Mouse (Mus musculus): ENCODE data around the gene Pelo. TPM values are rescaled to one million over a fixed set of nuclear protein-coding genes. Genes with fewer than 3 reads are reported as not detected.

Pelo gene
- polyA plus RNA-seq, 1 experiment: 22.5 TPM

GRCm38 (mm10) chr13:115096216-115096615 lies 6.2 kb upstream of the Pelo start:
- Histone ChIP-seq H3K79me3 (ENCODE audit: low read depth) (no peaks in the 10 kb centered on the region), H3K4me3 (ENCODE audit: insufficient read depth, poor library complexity, severe bottlenecking) (no peak overlapping the region), H3K79me2 (ENCODE audit: control insufficient read depth, insufficient read depth) (no peaks in the 10 kb centered on the region), H3ac (ENCODE audit: control insufficient read depth, insufficient read length, low read depth) (no peak overlapping the region), H3K27me3 (ENCODE audit: control insufficient read depth, insufficient read depth, insufficient read length) (no peaks in the 10 kb centered on the region), H3K36me3 (ENCODE audit: control insufficient read depth, insufficient read depth) (no peaks in the 10 kb centered on the region)
- TF ChIP-seq CEBPB (IDR thresholded peaks at IDR 0.05; ENCODE audit: low read depth) (no peak), CTCF (IDR thresholded peaks at IDR 0.05; ENCODE audit: control insufficient read depth, insufficient read depth, insufficient read length) (no peak), MYOD1 (IDR thresholded peaks at IDR 0.05; ENCODE audit: control insufficient read depth, insufficient read length, low read depth) (no peak), MAX (IDR thresholded peaks at IDR 0.05) (no peak)

GRCm38 (mm10) chr13:115095392-115095791 lies 5.4 kb upstream of the Pelo start:
- H3K4me3 ChIP-seq (ENCODE audit: insufficient read depth, poor library complexity, severe bottlenecking): no peak overlapping the region
- no peaks in the 10 kb centered on the region for H3K79me3 ChIP-seq (ENCODE audit: low read depth)
- H3ac ChIP-seq (ENCODE audit: control insufficient read depth, insufficient read length, low read depth): no peak overlapping the region
- H3K79me2 ChIP-seq (ENCODE audit: control insufficient read depth, insufficient read depth): no peaks in the 10 kb centered on the region
- TF ChIP-seq CEBPB (IDR thresholded peaks at IDR 0.05; ENCODE audit: low read depth): no peak
- no peak for TF ChIP-seq MYOG (IDR thresholded peaks at IDR 0.05; ENCODE audit: control insufficient read depth, extremely low read depth, insufficient read length)
- TF ChIP-seq MAX (IDR thresholded peaks at IDR 0.05): no peak
- TF ChIP-seq USF1 (IDR thresholded peaks at IDR 0.05; ENCODE audit: low read depth): no peak
- TF ChIP-seq FOSL1 (IDR thresholded peaks at IDR 0.05; ENCODE audit: insufficient read depth, low read length, poor library complexity, severe bottlenecking): no peak
- TF ChIP-seq CTCF (IDR thresholded peaks at IDR 0.05; ENCODE audit: control insufficient read depth, insufficient read depth, insufficient read length): no peak
- no peaks in the 10 kb centered on the region for H3K27me3 ChIP-seq (ENCODE audit: control insufficient read depth, insufficient read depth, insufficient read length)
- no peaks in the 10 kb centered on the region for H3K36me3 ChIP-seq (ENCODE audit: control insufficient read depth, insufficient read depth)

GRCm38 (mm10) chr13:115091511-115091910 lies 1.5 kb upstream of the Pelo start:
- no peaks in the 10 kb centered on the region for H3K27me3 ChIP-seq (ENCODE audit: control insufficient read depth, insufficient read depth, insufficient read length)
- H3K4me3 ChIP-seq (ENCODE audit: insufficient read depth, poor library complexity, severe bottlenecking): no peak overlapping the region
- TF ChIP-seq MAX (IDR thresholded peaks at IDR 0.05) (no peak), MYOD1 (IDR thresholded peaks at IDR 0.05; ENCODE audit: control insufficient read depth, insufficient read length, low read depth) (no peak), MYOG (IDR thresholded peaks at IDR 0.05; ENCODE audit: control insufficient read depth, extremely low read depth, insufficient read length) (no peak), USF1 (IDR thresholded peaks at IDR 0.05; ENCODE audit: low read depth) (no peak), CEBPB (IDR thresholded peaks at IDR 0.05; ENCODE audit: low read depth) (no peak), FOSL1 (IDR thresholded peaks at IDR 0.05; ENCODE audit: insufficient read depth, low read length, poor library complexity, severe bottlenecking) (no peak)
- H3K79me2 ChIP-seq (ENCODE audit: control insufficient read depth, insufficient read depth): peaks cover 18% of the 10 kb centered on the region
- no peak overlapping the region for H3ac ChIP-seq (ENCODE audit: control insufficient read depth, insufficient read length, low read depth)
- peaks cover 11% of the 10 kb centered on the region for H3K79me3 ChIP-seq (ENCODE audit: low read depth)
- peaks cover 20% of the 10 kb centered on the region for H3K36me3 ChIP-seq (ENCODE audit: control insufficient read depth, insufficient read depth)

GRCm38 (mm10) chr13:115090977-115091445 lies 1.0 kb upstream of the Pelo start:
- Histone ChIP-seq H3K4me3 (ENCODE audit: insufficient read depth, poor library complexity, severe bottlenecking) (no peak overlapping the region), H3ac (ENCODE audit: control insufficient read depth, insufficient read length, low read depth) (no peak overlapping the region), H3K27me3 (ENCODE audit: control insufficient read depth, insufficient read depth, insufficient read length) (no peaks in the 10 kb centered on the region), H3K79me2 (ENCODE audit: control insufficient read depth, insufficient read depth) (peaks cover 18% of the 10 kb centered on the region), H3K36me3 (ENCODE audit: control insufficient read depth, insufficient read depth) (peaks cover 21% of the 10 kb centered on the region), H3K79me3 (ENCODE audit: low read depth) (peaks cover 11% of the 10 kb centered on the region)
- TF ChIP-seq MAX (IDR thresholded peaks at IDR 0.05) (no peak), USF1 (IDR thresholded peaks at IDR 0.05; ENCODE audit: low read depth) (no peak), MYOG (IDR thresholded peaks at IDR 0.05; ENCODE audit: control insufficient read depth, extremely low read depth, insufficient read length) (no peak), MYOD1 (IDR thresholded peaks at IDR 0.05; ENCODE audit: control insufficient read depth, insufficient read length, low read depth) (no peak), CTCF (IDR thresholded peaks at IDR 0.05; ENCODE audit: control insufficient read depth, insufficient read depth, insufficient read length) (no peak), CEBPB (IDR thresholded peaks at IDR 0.05; ENCODE audit: low read depth) (no peak), FOSL1 (IDR thresholded peaks at IDR 0.05; ENCODE audit: insufficient read depth, low read length, poor library complexity, severe bottlenecking) (no peak)

GRCm38 (mm10) chr13:115089395-115090025 lies 476 bp downstream of the Pelo start:
- peaks cover 18% of the 10 kb centered on the region for H3K79me2 ChIP-seq (ENCODE audit: control insufficient read depth, insufficient read depth)
- H3K36me3 ChIP-seq (ENCODE audit: control insufficient read depth, insufficient read depth): peaks cover 21% of the 10 kb centered on the region
- H3ac ChIP-seq (ENCODE audit: control insufficient read depth, insufficient read length, low read depth): peak overlapping the region; percentile 55
- H3K79me3 ChIP-seq (ENCODE audit: low read depth): peaks cover 11% of the 10 kb centered on the region
- TF ChIP-seq USF1 (IDR thresholded peaks at IDR 0.05; ENCODE audit: low read depth) (no peak), MYOD1 (IDR thresholded peaks at IDR 0.05; ENCODE audit: control insufficient read depth, insufficient read length, low read depth) (no peak), CTCF (IDR thresholded peaks at IDR 0.05; ENCODE audit: control insufficient read depth, insufficient read depth, insufficient read length) (no peak), FOSL1 (IDR thresholded peaks at IDR 0.05; ENCODE audit: insufficient read depth, low read length, poor library complexity, severe bottlenecking) (no peak), CEBPB (IDR thresholded peaks at IDR 0.05; ENCODE audit: low read depth) (no peak)
- peak overlapping the region; percentile 43 for H3K4me3 ChIP-seq (ENCODE audit: insufficient read depth, poor library complexity, severe bottlenecking)
- no peaks in the 10 kb centered on the region for H3K27me3 ChIP-seq (ENCODE audit: control insufficient read depth, insufficient read depth, insufficient read length)

- no peak for TF ChIP-seq FOSL1 (IDR thresholded peaks at IDR 0.05; ENCODE audit: insufficient read depth, low read length, poor library complexity, severe bottlenecking)
- TF ChIP-seq MYOG (IDR thresholded peaks at IDR 0.05; ENCODE audit: control insufficient read depth, extremely low read depth, insufficient read length): no peak
- no peak for TF ChIP-seq CTCF (IDR thresholded peaks at IDR 0.05; ENCODE audit: control insufficient read depth, insufficient read depth, insufficient read length)
- Histone ChIP-seq H3K79me2 (ENCODE audit: control insufficient read depth, insufficient read depth) (peaks cover 18% of the 10 kb centered on the region), H3K79me3 (ENCODE audit: low read depth) (peaks cover 11% of the 10 kb centered on the region), H3K36me3 (ENCODE audit: control insufficient read depth, insufficient read depth) (peaks cover 21% of the 10 kb centered on the region), H3K4me3 (ENCODE audit: insufficient read depth, poor library complexity, severe bottlenecking) (no peak overlapping the region), H3ac (ENCODE audit: control insufficient read depth, insufficient read length, low read depth) (no peak overlapping the region), H3K27me3 (ENCODE audit: control insufficient read depth, insufficient read depth, insufficient read length) (no peaks in the 10 kb centered on the region)
Observed at GRCm38 (mm10) chr13:115089020-115089394, 979 bp downstream of the Pelo start.
